Mouse (Mus musculus) testis, adult 2 months (tissue): Measurements from ENCODE around the gene Ttc21a.

ENCODE experiments used
- CTCF ChIP-seq: fragments of 200-500 bp; IDR thresholded peaks from 2 replicates; pipeline ENCODE4 v1.5.1; 2012; ENCODE audit warnings: low read depth, mild to moderate bottlenecking, inconsistent platforms, low read length, moderate library complexity; ENCODE audit not compliant: control insufficient read depth, insufficient read depth, insufficient replicate concordance
- POLR2A ChIP-seq: fragments of 200-500 bp; IDR thresholded peaks from 2 replicates; pipeline ENCODE4 v1.6.1; 2012; ENCODE audit warnings: low read depth, mild to moderate bottlenecking, inconsistent platforms, low read length, moderate library complexity; ENCODE audit not compliant: control insufficient read depth

DNA sequence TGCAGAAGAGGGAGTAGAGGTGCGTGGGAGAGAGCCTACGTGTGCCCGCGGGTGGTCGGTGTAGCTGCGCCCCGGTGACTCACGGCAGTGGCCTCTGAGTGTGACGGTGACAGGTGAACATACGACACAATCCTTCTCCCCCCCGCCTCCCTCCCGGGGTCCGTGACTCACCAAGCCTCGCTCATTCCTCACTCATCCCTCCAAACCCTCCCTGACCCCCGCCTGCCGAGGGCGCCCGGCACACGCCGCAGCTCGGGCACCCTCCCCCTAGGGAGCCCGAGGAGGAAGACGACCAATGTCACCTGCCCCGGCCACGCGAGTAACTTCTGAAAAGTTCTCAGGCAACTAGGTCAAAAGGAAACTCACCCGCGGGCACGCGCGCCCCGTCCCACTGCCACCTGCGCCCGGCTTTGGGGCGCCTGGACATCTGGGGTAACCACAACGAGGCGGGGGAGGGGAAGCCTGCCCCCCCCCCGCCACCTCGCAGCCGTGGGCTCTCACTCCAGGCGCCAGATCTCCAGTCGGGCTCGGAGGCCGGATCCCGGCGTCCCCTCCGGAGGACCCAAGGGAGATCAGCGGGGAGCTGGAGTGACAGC, 45.6 kb downstream of the Ttc21a start:
- TF ChIP-seq POLR2A (peak; percentile 71; the same call in 1 of the 2 replicates), CTCF (no peak)
